Mouse (Mus musculus): Measurements from ENCODE around the gene Ctnnd2.

Gene Ctnnd2

DNA sequence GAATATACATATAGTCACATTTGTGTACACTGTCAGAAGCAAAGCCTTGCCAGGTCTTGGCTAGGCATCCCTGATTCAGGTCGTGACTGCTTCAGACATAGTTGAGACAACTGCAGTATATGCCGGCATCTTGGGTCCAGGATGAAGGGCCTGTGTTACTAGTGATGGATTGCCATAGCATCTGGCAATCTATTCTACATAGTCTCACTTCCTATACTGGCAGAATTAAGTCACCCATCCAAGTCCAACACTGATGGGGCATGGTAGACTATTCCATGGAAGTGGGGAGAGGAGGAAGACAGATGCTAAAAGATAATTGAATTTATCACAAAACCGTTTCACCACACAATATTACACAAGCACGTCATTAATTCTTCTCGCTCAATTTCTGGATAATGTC, 369.1 kb downstream of the Ctnnd2 start:
- no peak for DNase-seq

GRCm38 (mm10) chr15:30548263-30548662, 375.9 kb downstream of the Ctnnd2 start:
- no peak for DNase-seq

GRCm38 (mm10) chr15:30550956-30551355, 378.6 kb downstream of the Ctnnd2 start:
- DNase-seq: no peak

GRCm38 (mm10) chr15:30553910-30554406, 381.6 kb downstream of the Ctnnd2 start:
- no peak for DNase-seq

DNA sequence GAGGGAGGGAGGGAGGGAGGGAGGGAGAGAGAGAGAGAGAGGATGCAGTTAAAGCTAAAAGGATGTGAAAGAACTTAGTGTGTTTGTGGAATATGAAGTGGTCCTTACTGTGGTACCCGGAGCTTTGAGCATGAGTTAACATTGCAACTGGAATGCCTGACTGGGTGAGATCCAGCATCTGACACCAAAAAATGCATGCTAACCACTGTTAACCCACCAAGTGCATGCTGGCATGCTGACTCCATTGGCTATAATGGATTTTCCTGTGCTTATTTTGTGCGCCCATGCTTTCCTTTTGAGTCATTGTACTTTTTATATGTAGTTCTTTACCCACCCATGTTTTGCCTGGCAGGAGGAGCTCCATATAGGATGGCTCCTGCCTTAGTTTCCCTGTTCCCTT, 383.4 kb downstream of the Ctnnd2 start:
- no peak for DNase-seq

- no peak for DNase-seq
Observed at GRCm38 (mm10) chr15:30562375-30562774, 390.0 kb downstream of the Ctnnd2 start.

DNA sequence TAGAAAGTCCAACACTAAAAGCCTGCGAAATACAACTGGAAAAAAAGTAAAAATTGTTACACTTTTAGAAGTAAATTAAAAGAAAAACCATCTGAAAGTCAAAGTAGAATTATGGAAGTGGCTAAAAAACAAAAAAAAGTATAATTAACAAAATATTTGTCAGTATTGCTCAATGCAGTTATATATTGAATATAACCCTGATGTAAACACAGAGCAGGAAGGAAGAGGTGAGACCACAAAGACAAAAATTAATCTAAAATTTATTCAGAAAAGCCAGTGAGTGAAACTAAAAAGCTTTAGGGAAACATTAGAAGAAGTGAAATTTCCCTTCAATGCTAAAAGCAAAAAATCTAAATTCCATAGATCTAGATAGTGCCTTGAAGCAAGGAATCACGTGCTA, 392.2 kb downstream of the Ctnnd2 start:
- no peak for DNase-seq

DNA sequence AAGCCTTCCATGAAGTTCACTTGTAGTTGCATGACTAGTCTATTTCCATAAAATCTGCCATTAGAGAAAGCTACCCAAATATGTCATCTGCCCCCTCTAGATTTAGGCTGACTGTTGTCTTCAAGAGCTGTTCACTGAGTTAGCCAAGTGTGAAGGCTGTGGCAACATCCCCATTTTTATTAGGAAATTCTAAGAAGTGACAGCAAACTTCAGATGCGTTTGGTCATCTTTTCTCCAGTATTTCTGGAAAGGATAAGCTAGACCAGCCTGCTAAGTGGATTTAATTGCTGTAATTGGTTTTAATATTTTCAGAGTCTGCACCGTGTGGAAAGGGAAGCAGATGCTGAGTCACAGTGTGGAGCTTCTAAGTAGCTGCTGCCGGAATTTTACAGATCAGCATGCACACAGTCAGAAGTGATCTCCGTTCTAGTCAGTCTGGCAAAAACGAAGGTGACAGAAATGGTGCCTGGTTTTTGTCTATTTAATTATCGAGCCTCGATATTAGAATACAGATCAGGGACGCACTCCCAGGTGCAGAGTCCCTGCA, 397.9 kb downstream of the Ctnnd2 start:
- peak; percentile 38 for DNase-seq

DNA sequence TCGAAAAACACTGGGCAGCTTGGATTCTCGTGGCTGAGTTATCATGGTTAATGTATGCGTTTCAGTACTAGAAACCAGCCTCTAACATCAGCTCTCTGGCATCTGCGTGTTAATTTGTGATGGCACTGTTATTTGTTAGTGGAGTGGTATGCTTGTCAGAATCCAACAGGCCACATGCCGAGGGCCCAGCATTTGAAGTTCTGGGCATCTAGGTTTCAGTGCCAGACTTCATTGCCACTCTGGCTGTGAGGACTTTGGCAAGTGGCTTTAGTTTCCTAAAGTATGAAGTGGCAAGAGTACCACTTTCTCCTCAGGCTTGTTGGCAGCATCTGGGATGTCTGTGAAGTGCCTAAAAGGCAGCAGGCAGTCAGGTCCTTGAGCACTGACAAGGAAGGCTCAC, 415.1 kb downstream of the Ctnnd2 start:
- DNase-seq: no peak

DNA sequence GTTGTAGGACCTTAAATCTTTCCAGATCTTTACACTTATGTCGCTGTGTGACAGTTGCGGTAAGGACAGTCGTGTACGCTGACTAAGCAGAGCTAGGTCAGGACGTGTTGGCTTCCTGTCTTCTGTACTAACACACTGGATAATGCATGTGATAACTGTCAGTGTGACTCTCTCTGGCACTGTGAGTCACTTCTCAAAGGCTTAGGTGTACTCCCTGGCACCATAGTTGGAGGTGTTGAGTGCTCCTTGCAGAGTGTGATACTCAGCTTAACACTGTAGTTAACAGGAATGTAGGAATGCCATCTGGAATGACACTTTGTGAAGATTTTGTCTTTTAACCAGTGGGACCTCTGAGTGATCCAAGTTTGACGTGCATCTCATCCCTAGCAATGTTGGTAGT, 418.5 kb downstream of the Ctnnd2 start:
- DNase-seq: no peak

DNA sequence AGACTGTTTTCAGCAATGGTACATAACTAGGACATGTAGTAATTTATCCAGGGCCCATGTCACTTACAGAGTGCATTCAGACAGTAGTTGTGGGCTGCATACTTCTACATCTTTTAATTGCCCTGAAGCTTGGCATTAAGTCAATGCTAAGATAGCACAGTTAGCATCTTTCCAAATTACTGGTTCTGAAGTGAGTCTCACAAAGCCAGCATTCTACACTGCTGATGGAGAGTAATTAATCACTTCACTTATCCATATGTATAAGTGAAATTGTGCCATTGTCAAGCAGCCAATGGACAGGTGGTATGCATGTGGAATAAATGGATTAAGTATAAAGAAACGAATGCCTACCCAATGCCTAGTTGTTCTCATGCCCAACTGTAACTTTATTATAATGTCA, 423.1 kb downstream of the Ctnnd2 start:
- no peak for DNase-seq

DNA sequence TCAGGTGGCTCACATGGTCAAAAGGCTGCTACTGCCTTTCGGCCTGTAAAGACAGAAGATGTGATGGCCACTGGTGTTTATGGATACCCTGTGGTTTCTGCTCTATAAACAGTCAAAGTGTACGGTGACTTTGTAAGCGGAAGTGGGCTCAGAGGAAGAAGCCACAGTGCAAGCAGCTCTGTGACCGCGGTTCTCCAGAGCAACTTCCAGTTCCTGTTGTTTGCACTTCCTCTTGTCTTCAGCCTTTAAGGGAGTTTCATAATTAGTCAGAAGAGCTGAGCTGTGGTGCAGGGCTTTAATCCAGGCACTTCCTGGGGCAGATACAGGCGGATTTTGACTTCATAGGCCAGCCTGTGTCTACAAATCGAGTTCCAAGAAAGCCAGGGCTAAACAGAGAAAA, 438.2 kb downstream of the Ctnnd2 start:
- no peak for DNase-seq

- DNase-seq: peak; percentile 58
Observed at GRCm38 (mm10) chr15:30615451-30615850, 443.1 kb downstream of the Ctnnd2 start.

GRCm38 (mm10) chr15:30616861-30617260, 444.5 kb downstream of the Ctnnd2 start:
- DNase-seq: no peak

GRCm38 (mm10) chr15:30617932-30618331, 445.5 kb downstream of the Ctnnd2 start:
- no peak for DNase-seq

DNA sequence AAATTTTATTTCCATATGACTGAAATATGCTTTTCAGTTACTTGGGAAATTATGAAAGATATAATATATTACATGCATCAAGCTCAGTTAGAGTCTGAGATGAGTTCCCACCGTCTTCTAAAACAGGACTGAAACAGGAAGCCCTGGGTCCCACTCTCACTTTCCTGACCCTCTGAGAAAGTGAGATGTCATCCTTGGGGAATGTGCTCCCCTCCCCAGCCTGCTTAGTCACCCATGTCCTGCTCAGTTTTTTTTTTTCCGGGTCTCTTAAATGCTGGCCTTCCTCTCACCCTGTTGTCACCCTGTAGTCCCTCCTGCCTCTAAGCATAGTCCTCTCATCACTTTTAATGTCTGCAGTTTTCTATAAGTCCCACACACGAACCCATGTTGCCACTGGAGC, 456.1 kb downstream of the Ctnnd2 start:
- no peak for DNase-seq

DNA sequence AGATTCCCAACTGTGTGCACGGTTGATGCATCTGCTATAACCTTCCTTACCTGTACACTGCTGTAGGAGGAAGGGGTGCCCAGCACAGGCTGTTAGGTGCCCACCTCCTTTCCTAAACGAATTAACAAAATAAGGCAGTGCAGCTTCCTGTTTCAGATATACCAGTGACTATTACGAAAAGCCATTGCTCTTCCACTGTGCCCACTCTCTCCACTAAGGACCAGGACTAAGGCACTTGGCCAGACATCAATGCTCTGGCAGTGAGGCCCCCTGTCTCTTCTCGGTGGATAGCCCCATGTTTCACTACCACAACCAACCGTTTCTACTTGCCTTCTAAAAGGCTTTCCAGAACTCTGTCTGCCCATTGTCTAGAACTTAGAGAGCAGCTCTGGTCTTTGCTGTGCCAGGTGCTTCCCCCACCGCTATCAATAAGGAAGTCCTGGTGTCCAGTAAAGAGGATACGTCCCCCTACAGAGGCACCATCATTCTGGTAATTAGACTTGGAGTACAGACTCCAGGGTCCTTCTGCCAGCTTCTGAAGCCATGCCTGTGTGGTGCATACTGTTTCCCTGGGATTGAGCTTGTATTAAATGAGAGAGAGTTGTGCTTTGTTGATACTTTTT, 459.8 kb downstream of the Ctnnd2 start:
- no peak for DNase-seq

GRCm38 (mm10) chr15:30633917-30634316, 461.5 kb downstream of the Ctnnd2 start:
- peak; percentile 38 for DNase-seq

DNA sequence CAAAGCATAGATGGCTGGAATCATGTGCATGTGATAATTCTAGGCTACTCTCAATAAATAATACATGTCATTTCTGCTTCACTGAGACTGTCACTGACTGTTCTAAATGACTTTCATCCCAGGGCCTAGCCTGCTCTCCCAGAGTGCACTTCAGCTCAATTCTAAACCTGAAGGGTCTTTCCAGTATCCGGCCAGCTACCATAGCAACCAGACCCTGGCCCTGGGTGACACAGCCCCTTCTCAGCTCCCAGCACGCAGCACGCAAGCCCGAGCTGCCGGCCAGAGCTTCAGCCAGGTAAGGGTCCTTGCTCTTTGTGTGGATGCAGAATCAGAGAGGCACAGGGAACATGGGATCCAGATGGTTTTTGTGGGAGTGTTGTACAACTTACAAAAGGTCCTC, 462.1 kb downstream of the Ctnnd2 start:
- peak; percentile 64 for DNase-seq

DNA sequence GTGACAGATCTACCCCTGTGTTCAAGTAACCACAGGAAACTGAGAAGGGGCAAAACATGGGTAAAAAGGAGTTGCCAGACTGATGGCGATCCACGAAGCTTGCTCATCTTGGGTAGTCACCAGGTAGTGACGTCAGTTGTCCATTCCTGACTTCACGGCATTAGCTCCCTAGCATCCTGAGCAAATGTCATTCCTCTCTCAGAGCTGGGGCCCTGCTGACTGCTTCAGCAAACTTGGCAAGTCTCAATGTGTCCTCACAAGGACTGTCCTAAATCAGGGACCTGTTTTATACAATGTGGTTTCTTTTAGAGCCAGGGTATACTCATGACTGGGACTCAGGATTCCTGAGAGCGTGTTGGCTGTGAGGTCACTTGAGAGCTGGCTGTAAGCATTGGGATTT, 468.3 kb downstream of the Ctnnd2 start:
- DNase-seq: no peak

- no peak for DNase-seq
Observed at GRCm38 (mm10) chr15:30645688-30646087, 473.3 kb downstream of the Ctnnd2 start.

DNA sequence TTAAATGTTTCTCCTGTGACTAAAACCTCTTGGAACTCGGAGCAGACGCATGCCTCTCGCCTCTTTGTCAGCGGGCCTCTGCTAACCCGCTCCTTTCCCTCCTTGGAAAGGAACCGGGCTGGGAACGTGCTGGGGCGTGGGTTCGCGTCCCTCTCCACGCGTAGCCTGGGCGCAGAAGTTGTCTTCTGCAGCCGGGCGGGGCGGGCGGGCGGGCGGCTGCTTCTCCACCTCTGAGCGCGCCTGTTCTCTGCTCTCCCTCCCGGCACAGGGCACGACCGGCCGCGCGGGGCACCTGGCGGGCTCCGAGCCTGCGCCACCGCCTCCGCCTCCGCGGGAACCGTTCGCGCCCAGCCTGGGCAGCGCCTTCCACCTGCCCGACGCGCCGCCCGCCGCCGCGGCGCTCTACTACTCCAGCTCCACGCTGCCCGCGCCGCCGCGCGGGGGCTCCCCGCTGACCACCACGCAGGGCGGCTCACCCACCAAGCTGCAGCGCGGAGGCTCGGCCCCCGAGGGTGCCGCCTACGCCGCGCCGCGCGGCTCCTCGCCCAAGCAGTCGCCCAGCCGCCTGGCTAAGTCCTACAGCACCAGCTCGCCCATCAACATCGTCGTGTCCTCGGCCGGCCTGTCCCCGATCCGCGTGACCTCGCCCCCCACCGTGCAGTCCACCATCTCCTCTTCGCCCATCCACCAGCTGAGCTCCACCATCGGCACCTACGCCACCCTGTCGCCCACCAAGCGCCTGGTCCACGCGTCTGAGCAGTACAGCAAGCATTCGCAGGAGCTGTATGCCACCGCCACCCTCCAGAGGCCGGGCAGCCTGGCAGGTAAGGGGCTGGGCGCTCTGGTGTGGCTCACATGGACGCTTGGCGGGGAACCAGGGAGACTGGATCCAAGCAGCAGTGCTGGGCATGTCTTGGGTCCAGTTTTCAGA, 474.4 kb downstream of the Ctnnd2 start:
- DNase-seq: peak; percentile 52

DNA sequence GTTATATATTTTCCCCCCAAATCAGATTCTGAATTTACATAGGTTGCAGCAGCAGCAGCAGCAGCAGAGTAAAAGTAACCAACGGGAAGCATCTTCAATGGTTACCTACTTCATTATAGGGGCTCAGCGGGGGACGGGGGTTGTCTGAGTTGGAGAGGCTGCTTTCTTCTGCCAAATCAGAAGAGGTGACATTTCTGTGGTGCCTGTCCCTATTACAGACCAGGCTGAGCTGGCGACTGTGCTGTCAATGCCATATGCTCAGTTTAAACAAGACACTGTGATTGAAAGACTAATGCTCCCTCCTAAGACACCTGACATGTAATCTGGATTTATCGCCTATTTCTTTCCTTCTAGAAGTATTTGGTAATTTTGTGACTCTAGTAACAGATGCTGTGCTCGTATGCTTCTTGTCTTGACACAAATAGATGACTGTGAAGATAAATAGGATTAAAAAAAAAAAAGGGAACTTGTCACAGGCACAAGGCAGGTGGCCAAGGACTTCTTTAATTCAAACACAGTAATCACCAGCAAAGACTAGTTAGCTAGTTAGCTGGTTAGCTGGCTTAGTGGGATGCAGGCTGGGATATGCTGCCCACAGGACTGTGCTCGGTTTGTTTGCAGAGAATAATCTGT, 475.4 kb downstream of the Ctnnd2 start:
- peak; percentile 39 for DNase-seq

Data from retina, postnatal 1 day (tissue).